Mouse (Mus musculus) intestine, embryonic 14.5 days (tissue): ENCODE data around the gene Smg6. TPM values are rescaled to one million over a fixed set of nuclear protein-coding genes. Genes with fewer than 3 reads are reported as not detected.

Experiments
- ATAC-seq: fragments of 200-750 bp; cut with Nextera tagmentation; replicated peaks from 2 replicates; pipeline ENCODE4 v1.8.0; 2017; ENCODE audit warnings: low read depth, moderate number of reproducible peaks, moderate TSS enrichment, moderate library complexity; ENCODE audit not compliant: low FRiP score, low TSS enrichment
- DNase-seq: peaks from one replicate; pipeline ENCODE4 v3.0.0-alpha.2; 2018; ENCODE audit warnings: low spot score
- H3K27ac ChIP-seq: fragments of 300-500 bp; sonication (generic); 2 replicates; pipeline ENCODE4 v1.5.1; 2014; ENCODE audit warnings: low read depth, mild to moderate bottlenecking, control low read depth
- H3K27me3 ChIP-seq: fragments of 300-500 bp; sonication (generic); replicated peaks from 2 replicates; pipeline ENCODE4 v1.6.1; 2014; ENCODE audit warnings: low read length, control low read depth; ENCODE audit not compliant: control insufficient read depth, insufficient read depth
- H3K36me3 ChIP-seq: fragments of 300-500 bp; sonication (generic); 2 replicates; pipeline ENCODE4 v1.6.1; 2014; ENCODE audit warnings: low read length, control low read depth; ENCODE audit not compliant: control insufficient read depth, insufficient read depth
- H3K4me1 ChIP-seq: fragments of 300-500 bp; sonication (generic); replicated peaks from 2 replicates; pipeline ENCODE4 v1.6.1; 2014; ENCODE audit warnings: low read length, control low read depth, mixed read lengths; ENCODE audit not compliant: control insufficient read depth, insufficient read depth
- H3K4me2 ChIP-seq: fragments of 300-500 bp; sonication (generic); 2 replicates; pipeline ENCODE4 v1.6.1; 2014; ENCODE audit warnings: low read length
- H3K4me3 ChIP-seq: fragments of 300-500 bp; sonication (generic); 2 replicates; pipeline ENCODE4 v1.5.1; 2014; ENCODE audit warnings: low read depth, low read length, control low read depth, mixed read lengths
- H3K9ac ChIP-seq: fragments of 300-500 bp; sonication (generic); 2 replicates; pipeline ENCODE4 v1.6.1; 2014; ENCODE audit warnings: mild to moderate bottlenecking, low read length
- H3K9me3 ChIP-seq: fragments of 300-500 bp; sonication (generic); 2 replicates; pipeline ENCODE4 v1.6.1; 2016; ENCODE audit warnings: low read length, control low read depth; ENCODE audit not compliant: control insufficient read depth
- WGBS: fragments of 180-500 bp; shearing (Covaris S2); extraction: QIAGEN DNeasy Blood & Tissue Kit; methylation state at CpG from one replicate; pipeline ENCODE4 v1.1.7; 2014; 5-methylcytosine and 5-hydroxymethylcytosine counted together
- polyA plus RNA-seq: library from polyadenylated mRNA; unstranded; fragments of >200 nt; fragmentation: Nextera tagmentation; extraction: Ambion mirVana; gene quantifications from 2 replicates; pipeline ENCODE4 v1.2.1, GENCODE M21; 2014

The Smg6 gene
- polyA plus RNA-seq, 1 experiment from 2014 or later = 15.3 TPM

DNA sequence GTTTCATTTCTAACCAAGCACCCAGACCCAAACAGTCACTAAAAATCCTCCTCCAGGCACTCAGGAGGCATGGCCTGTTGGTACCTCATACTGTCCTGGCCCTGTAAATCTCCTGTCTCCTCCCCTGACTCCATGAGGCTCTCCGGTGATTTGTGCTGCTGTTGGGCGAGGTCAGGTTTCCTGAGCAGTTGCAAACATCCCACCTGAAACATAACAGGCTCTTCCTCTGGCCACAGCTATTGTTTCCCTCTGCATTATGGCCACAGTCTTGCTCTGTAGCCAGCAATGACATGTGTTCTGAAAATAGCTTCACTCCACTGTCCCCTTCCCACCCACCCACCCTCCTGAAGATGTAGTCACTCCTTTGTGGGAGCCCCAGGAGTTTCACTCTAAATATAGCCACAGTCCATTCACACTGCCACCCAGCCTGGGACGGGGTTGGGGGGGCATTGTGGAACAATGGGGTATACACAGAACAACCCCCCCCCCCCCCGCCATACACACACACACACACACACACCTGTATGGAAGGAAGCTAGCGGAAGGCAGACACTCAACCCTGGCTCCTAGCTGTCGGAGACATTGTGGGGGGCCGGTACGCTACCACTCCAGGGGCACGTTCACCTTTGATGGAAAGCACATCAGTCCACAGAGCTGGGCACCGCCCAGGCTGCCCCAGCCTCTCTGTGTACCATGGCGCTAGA lies 222.9 kb downstream of the Smg6 start:
- 78% methylated on average over 10 of the region's 11 CpGs for WGBS
- Histone ChIP-seq H3K27me3 (no peaks in the 10 kb centered on the region), H3K4me2 (no peak overlapping the region), H3K27ac (peak overlapping the region; percentile 92), H3K9me3 (no peaks in the 10 kb centered on the region), H3K9ac (no peak overlapping the region), H3K4me1 (peaks cover 36% of the 10 kb centered on the region), H3K36me3 (peaks cover 21% of the 10 kb centered on the region), H3K4me3 (no peak overlapping the region)
- ATAC-seq (0 out of 2 replicates have a peak, but pooled peaks have one; percentile 4), DNase-seq (no peak)

DNA sequence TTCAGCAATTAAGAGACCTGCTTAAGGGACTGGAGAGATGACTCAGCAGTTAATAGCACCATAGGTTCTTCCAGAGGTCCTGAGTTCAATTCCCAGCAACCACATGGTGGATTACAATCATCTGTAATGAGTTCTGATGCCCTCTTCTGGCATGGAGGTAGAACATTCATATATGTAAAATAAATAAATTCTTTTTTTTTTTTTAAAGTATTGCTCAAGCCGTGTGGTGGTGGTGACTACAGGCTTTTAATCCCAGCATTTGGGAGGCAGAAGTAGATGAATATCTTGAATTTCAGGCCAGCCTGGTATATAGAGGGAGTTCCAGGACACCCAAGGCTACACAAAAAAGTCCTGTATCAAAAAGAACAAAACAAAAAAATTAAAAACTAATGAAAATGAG lies 224.7 kb downstream of the Smg6 start:
- no peaks in the 10 kb centered on the region for H3K27me3 ChIP-seq
- H3K9ac ChIP-seq = no peak overlapping the region
- peaks cover 9% of the 10 kb centered on the region for H3K36me3 ChIP-seq
- DNase-seq (no peak), ATAC-seq (no peak)
- WGBS = 79% methylated on average over 1 of the region's 1 CpGs
- H3K4me1 ChIP-seq = peaks cover 42% of the 10 kb centered on the region
- H3K4me3 ChIP-seq = no peak overlapping the region
- no peak overlapping the region for H3K4me2 ChIP-seq
- H3K9me3 ChIP-seq = no peaks in the 10 kb centered on the region
- H3K27ac ChIP-seq = no peak overlapping the region

DNA sequence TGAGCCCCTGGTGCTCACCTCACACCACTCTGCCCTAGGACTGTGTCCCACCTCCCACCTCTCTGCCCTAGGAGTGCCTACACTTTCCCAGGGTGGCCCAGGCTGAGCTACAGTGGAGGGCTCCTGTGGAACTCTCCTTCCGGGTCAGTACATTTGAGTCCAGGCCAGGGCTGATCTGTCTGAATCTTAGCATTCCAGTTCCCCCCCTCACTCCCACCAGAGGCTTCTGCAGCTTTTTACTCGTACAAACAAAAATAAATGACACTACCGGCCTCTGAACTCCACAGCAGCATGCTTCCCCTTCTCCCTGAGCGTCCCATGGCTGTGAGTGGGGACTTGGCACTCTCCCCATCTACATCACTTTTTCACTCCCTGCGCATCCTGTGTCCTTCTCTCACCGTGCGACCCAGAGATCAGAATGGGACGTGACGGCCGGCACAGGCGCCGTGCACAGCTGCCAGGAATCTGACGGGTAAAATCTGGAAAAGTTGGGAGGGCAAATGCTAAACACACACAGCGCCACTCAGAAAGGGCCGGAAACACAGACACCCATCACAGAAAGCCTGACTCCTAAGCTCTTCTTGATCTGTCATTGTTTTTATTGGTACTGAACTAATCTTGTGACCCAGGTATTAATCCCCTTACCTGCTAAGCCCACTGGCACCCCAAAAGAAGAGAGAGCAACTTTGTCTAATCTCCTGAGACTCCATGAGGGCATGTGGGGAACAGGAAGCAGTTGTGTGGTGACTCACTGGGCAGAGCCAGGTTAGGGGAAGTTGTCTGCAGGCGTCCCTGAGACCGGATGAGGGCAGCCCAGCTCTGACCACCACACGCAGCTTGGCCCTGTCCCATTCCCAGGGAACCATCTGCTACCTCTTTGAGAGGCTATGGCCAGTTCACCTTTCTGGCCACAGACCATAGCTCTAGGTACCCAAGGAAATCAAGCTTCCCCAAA lies 227.3 kb downstream of the Smg6 start:
- peaks cover 37% of the 10 kb centered on the region for H3K4me1 ChIP-seq
- ATAC-seq = no peak

DNA sequence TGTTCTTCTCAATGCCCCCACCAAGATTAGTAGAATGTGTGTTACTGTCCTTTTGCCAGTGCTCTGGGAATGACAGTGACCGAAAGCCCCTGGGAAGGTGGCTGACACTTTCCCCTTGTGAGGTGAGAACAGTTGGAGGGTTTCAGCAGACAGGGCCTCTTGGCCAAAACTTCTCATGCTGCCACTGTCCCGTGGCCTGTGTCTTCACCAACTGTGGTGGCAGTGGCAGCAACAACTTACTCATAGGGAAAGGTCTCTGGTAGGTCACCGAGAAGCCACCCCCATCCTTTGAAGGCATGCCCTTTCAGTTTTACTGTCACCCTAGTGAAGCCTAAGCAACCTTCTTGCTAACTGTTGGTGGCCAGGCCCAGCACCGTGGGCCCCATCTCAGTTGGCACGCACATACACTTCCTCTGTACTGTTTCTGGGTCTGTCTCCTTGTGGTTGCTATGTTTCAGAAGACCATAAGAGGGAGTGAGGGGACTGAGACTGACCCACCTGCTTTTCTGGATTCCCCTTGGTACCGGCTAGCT lies 228.5 kb downstream of the Smg6 start:
- Histone ChIP-seq H3K4me1 (peaks cover 33% of the 10 kb centered on the region), H3K4me2 (no peak overlapping the region), H3K9me3 (no peaks in the 10 kb centered on the region), H3K27ac (no peak overlapping the region), H3K4me3 (no peak overlapping the region), H3K36me3 (peaks cover 16% of the 10 kb centered on the region), H3K9ac (no peak overlapping the region), H3K27me3 (no peaks in the 10 kb centered on the region)
- 66% methylated on average over 6 of the region's 6 CpGs for WGBS
- DNase-seq (no peak), ATAC-seq (no peak; the same call in 1 of the 2 replicates)

More for the DNA sequence above, 227.3 kb downstream of the Smg6 start:
- Histone ChIP-seq H3K27me3 (no peaks in the 10 kb centered on the region), H3K9me3 (no peaks in the 10 kb centered on the region), H3K4me2 (no peak overlapping the region), H3K27ac (peak overlapping the region; percentile 60), H3K36me3 (peaks cover 15% of the 10 kb centered on the region), H3K9ac (no peak overlapping the region), H3K4me3 (no peak overlapping the region)
- DNase-seq = no peak
- 48% methylated on average over 18 of the region's 18 CpGs for WGBS

DNA sequence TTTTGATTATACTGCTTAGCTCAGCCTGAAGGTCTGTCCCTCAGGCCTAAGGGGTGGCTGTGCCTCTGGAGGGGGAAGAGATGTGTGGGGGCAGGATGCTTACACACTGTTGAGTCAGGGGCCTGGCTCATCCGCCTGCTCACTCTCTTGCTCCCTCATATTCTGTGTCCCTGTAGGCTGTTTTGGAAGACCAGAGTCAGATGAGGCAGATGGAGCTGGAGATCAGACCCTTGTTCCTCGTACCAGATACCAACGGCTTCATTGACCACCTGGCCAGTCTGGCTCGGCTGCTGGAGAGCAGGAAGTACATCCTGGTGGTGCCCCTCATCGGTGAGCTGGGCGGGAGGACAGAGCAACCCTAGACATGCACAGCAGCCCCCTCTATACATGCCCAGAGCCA lies 230.4 kb downstream of the Smg6 start:
- Histone ChIP-seq H3K4me2 (no peak overlapping the region), H3K9me3 (no peaks in the 10 kb centered on the region), H3K36me3 (peaks cover 24% of the 10 kb centered on the region), H3K4me3 (no peak overlapping the region), H3K27me3 (no peaks in the 10 kb centered on the region), H3K4me1 (peaks cover 39% of the 10 kb centered on the region), H3K9ac (no peak overlapping the region), H3K27ac (peak overlapping the region; percentile 43; the same call in 1 of the 2 replicates)
- DNase-seq = peak; percentile 47
- ATAC-seq = no peak
- WGBS = 36% methylated on average over 6 of the region's 6 CpGs

DNA sequence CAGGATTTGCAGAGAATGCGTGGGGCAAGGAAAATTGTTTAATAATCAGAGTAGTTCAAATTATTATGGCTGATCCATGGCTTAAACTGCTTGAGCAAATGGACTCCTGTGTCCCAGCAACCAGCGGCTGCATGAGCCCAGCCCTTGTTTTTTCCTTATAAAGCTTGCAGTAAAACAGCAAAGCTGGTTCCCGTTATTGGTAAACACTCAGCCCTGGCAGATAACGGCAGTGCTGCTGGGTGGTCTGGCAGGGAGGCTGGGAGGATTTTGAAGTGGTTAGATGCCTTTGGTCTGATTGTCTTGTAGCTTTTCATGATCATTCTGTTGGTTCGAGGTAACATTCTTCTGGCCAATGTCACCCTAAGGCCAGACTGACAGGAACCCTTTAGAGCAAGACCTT lies 230.8 kb downstream of the Smg6 start:
- no peak overlapping the region for H3K4me3 ChIP-seq
- peaks cover 26% of the 10 kb centered on the region for H3K36me3 ChIP-seq
- peak overlapping the region; percentile 43; the same call in 1 of the 2 replicates for H3K27ac ChIP-seq
- H3K4me1 ChIP-seq = peaks cover 39% of the 10 kb centered on the region
- no peaks in the 10 kb centered on the region for H3K9me3 ChIP-seq
- no peak for ATAC-seq
- 29% methylated on average over 5 of the region's 5 CpGs for WGBS
- H3K9ac ChIP-seq = no peak overlapping the region
- H3K4me2 ChIP-seq = no peak overlapping the region
- DNase-seq = no peak
- H3K27me3 ChIP-seq = no peaks in the 10 kb centered on the region

DNA sequence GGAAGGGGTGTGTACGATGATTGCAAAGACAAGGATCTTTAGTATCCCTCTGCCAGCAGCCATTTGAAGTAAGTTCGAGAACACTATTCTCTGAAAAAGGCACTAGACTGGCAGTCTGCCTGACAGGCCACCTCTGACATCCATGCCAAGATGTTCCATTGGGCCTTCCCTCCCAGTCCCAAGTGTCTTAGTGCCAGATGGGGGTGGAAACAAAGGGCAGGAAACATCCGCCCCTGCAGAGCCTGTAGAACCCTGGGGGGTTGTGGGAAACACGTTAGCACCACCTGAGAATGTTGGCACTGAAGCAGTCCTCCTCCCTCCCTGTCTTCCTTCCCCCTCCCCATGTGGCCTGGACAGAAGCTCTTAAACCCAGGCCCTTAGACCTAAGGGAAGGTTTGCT lies 231.4 kb downstream of the Smg6 start:
- H3K4me1 ChIP-seq = peaks cover 43% of the 10 kb centered on the region
- peaks cover 27% of the 10 kb centered on the region for H3K36me3 ChIP-seq
- no peaks in the 10 kb centered on the region for H3K27me3 ChIP-seq
- no peak overlapping the region for H3K4me3 ChIP-seq
- WGBS = 57% methylated on average over 4 of the region's 4 CpGs
- ATAC-seq (no peak), DNase-seq (no peak)
- H3K9me3 ChIP-seq = no peaks in the 10 kb centered on the region
- no peak overlapping the region for H3K27ac ChIP-seq
- no peak overlapping the region for H3K9ac ChIP-seq
- no peak overlapping the region for H3K4me2 ChIP-seq

DNA sequence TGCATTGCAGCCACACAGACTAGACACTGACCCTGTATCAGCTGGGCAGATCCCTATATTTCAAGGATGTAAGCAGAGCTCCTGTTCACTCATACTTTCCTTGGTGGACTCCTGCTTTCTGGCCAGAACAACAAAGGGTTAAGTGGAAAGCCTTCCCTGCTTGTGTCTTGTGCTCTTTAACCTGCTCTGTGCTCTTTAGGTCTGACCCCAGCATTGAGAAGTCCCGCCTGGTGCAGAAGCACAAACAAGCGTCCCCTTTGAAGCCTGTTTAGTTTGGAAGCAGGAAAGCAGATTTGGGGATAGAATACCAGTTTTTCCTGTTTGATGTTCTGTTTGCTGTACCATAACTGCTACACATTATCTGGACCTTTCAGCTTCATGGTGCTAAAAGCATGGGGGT lies 232.3 kb downstream of the Smg6 start:
- Histone ChIP-seq H3K9ac (no peak overlapping the region), H3K9me3 (no peaks in the 10 kb centered on the region), H3K4me2 (no peak overlapping the region), H3K36me3 (peaks cover 36% of the 10 kb centered on the region), H3K4me3 (no peak overlapping the region), H3K27ac (peak overlapping the region; percentile 38; the same call in 1 of the 2 replicates), H3K4me1 (peaks cover 45% of the 10 kb centered on the region), H3K27me3 (no peaks in the 10 kb centered on the region)
- 24% methylated on average over 2 of the region's 2 CpGs for WGBS
- ATAC-seq (no peak), DNase-seq (no peak)
